Mouse (Mus musculus): ENCODE data around the gene Tnfsf13b. TPM values are rescaled to one million over a fixed set of nuclear protein-coding genes. Genes with fewer than 3 reads are reported as not detected.
A peak's percentile ranks its signal among the peaks of the same experiment; 100 is the strongest.

Gene Tnfsf13b
- total and polyA plus RNA-seq, 2 experiments from 2014 or later = 0.30 to 0.33 TPM

- ATAC-seq = no peak
These were observed 1.4 kb downstream of the Tnfsf13b start for GRCm38 (mm10) chr8:10007660-10008028.

GRCm38 (mm10) chr8:10016252-10016651, 10.0 kb downstream of the Tnfsf13b start:
- no peak overlapping the region for H3K27ac ChIP-seq (ENCODE audit: low read depth, low read length)
- no peak for TF ChIP-seq CTCF (IDR thresholded peaks at IDR 0.05; ENCODE audit: low read depth)

More at GRCm38 (mm10) chr8:10007660-10008028, 1.4 kb downstream of the Tnfsf13b start:
- Histone ChIP-seq H3K36me3 (ENCODE audit: insufficient read depth) (no peaks in the 10 kb centered on the region), H3K4me3 (ENCODE audit: low read depth, low read length) (peak overlapping the region; percentile 37), H3K27ac (ENCODE audit: low read depth, low read length) (no peak overlapping the region), H3K9ac (no peak overlapping the region), H3K4me2 (ENCODE audit: low read depth) (peak overlapping the region; percentile 59), H3K4me1 (ENCODE audit: insufficient read depth) (no peaks in the 10 kb centered on the region), H3K27me3 (ENCODE audit: insufficient read depth, low read length) (no peaks in the 10 kb centered on the region), H3K9me3 (ENCODE audit: low read length) (no peaks in the 10 kb centered on the region)
- WGBS = 38% methylated on average over 6 of the region's 6 CpGs
- DNase-seq = no peak
- TF ChIP-seq CTCF (IDR thresholded peaks at IDR 0.05; ENCODE audit: low read depth) = no peak

GRCm38 (mm10) chr8:10017231-10017630, 11.0 kb downstream of the Tnfsf13b start:
- 27% methylated on average over 3 of the region's 3 CpGs for WGBS
- peak; percentile 57 for DNase-seq
- Histone ChIP-seq H3K27ac (ENCODE audit: low read depth, low read length) (0 out of 2 replicates have a peak overlapping the region, but pooled peaks have one; percentile 35), H3K9ac (no peak overlapping the region), H3K9me3 (ENCODE audit: low read length) (no peaks in the 10 kb centered on the region), H3K27me3 (ENCODE audit: insufficient read depth, low read length) (no peaks in the 10 kb centered on the region), H3K36me3 (ENCODE audit: insufficient read depth) (no peaks in the 10 kb centered on the region), H3K4me3 (ENCODE audit: low read depth, low read length) (no peak overlapping the region), H3K4me1 (ENCODE audit: insufficient read depth) (no peaks in the 10 kb centered on the region), H3K4me2 (ENCODE audit: low read depth) (no peak overlapping the region)
- no peak for TF ChIP-seq CTCF (IDR thresholded peaks at IDR 0.05; ENCODE audit: low read depth)
- ATAC-seq = no peak

More at GRCm38 (mm10) chr8:10016252-10016651, 10.0 kb downstream of the Tnfsf13b start:
- no peaks in the 10 kb centered on the region for H3K27me3 ChIP-seq (ENCODE audit: insufficient read depth, low read length)
- H3K4me1 ChIP-seq (ENCODE audit: insufficient read depth) = no peaks in the 10 kb centered on the region
- H3K36me3 ChIP-seq (ENCODE audit: insufficient read depth) = no peaks in the 10 kb centered on the region
- H3K9me3 ChIP-seq (ENCODE audit: low read length) = no peaks in the 10 kb centered on the region
- 71% methylated on average over 1 of the region's 1 CpGs for WGBS
- H3K4me3 ChIP-seq (ENCODE audit: low read depth, low read length) = no peak overlapping the region
- ATAC-seq = no peak
- no peak for DNase-seq
- no peak overlapping the region for H3K9ac ChIP-seq
- no peak overlapping the region for H3K4me2 ChIP-seq (ENCODE audit: low read depth)

- no peak for TF ChIP-seq CTCF (IDR thresholded peaks at IDR 0.05; ENCODE audit: low read depth)
- no peak overlapping the region for H3K4me3 ChIP-seq (ENCODE audit: low read depth, low read length)
- H3K4me1 ChIP-seq (ENCODE audit: insufficient read depth) = no peaks in the 10 kb centered on the region
- H3K36me3 ChIP-seq (ENCODE audit: insufficient read depth) = no peaks in the 10 kb centered on the region
- DNase-seq (no peak), ATAC-seq (0 out of 2 replicates have a peak, but pooled peaks have one; percentile 8)
- WGBS = 65% methylated on average over 8 of the region's 8 CpGs
- H3K9me3 ChIP-seq (ENCODE audit: low read length) = no peaks in the 10 kb centered on the region
- H3K27ac ChIP-seq (ENCODE audit: low read depth, low read length) = no peak overlapping the region
- no peak overlapping the region for H3K4me2 ChIP-seq (ENCODE audit: low read depth)
- H3K9ac ChIP-seq = no peak overlapping the region
- no peaks in the 10 kb centered on the region for H3K27me3 ChIP-seq (ENCODE audit: insufficient read depth, low read length)
These were observed 24.2 kb downstream of the Tnfsf13b start for GRCm38 (mm10) chr8:10030320-10031060.

- WGBS = 86% methylated on average over 9 of the region's 9 CpGs
- no peaks in the 10 kb centered on the region for H3K9me3 ChIP-seq (ENCODE audit: low read length)
- no peak overlapping the region for H3K4me3 ChIP-seq (ENCODE audit: low read depth, low read length)
- TF ChIP-seq CTCF (IDR thresholded peaks at IDR 0.05; ENCODE audit: low read depth) = no peak
- no peak for ATAC-seq
- DNase-seq = no peak
- H3K27me3 ChIP-seq (ENCODE audit: insufficient read depth, low read length) = no peaks in the 10 kb centered on the region
- no peaks in the 10 kb centered on the region for H3K4me1 ChIP-seq (ENCODE audit: insufficient read depth)
- no peak overlapping the region for H3K27ac ChIP-seq (ENCODE audit: low read depth, low read length)
- H3K4me2 ChIP-seq (ENCODE audit: low read depth) = no peak overlapping the region
- no peaks in the 10 kb centered on the region for H3K36me3 ChIP-seq (ENCODE audit: insufficient read depth)
- no peak overlapping the region for H3K9ac ChIP-seq
These were observed 24.9 kb downstream of the Tnfsf13b start for GRCm38 (mm10) chr8:10031177-10031576.

GRCm38 (mm10) chr8:10040866-10041265, 34.6 kb downstream of the Tnfsf13b start:
- TF ChIP-seq CTCF (IDR thresholded peaks at IDR 0.05; ENCODE audit: low read depth) = no peak
- Histone ChIP-seq H3K4me3 (ENCODE audit: low read depth, low read length) (no peak overlapping the region), H3K27ac (ENCODE audit: low read depth, low read length) (no peak overlapping the region), H3K27me3 (ENCODE audit: insufficient read depth, low read length) (no peaks in the 10 kb centered on the region; the same call in 1 of the 2 replicates), H3K9me3 (ENCODE audit: low read length) (no peaks in the 10 kb centered on the region), H3K4me2 (ENCODE audit: low read depth) (no peak overlapping the region), H3K4me1 (ENCODE audit: insufficient read depth) (no peaks in the 10 kb centered on the region), H3K9ac (no peak overlapping the region), H3K36me3 (ENCODE audit: insufficient read depth) (no peaks in the 10 kb centered on the region)
- WGBS = 75% methylated on average over 3 of the region's 3 CpGs
- ATAC-seq (no peak), DNase-seq (no peak)

- H3K27me3 ChIP-seq (ENCODE audit: insufficient read depth, low read length) = no peaks in the 10 kb centered on the region; the same call in 1 of the 2 replicates
- DNase-seq = peak; percentile 88
- ATAC-seq = peak; percentile 82
- no peak overlapping the region for H3K4me3 ChIP-seq (ENCODE audit: low read depth, low read length)
- H3K9ac ChIP-seq = no peak overlapping the region
- peak; percentile 95 for TF ChIP-seq CTCF (IDR thresholded peaks at IDR 0.05; ENCODE audit: low read depth)
- H3K9me3 ChIP-seq (ENCODE audit: low read length) = no peaks in the 10 kb centered on the region
- no peaks in the 10 kb centered on the region for H3K36me3 ChIP-seq (ENCODE audit: insufficient read depth)
- no peak overlapping the region for H3K4me2 ChIP-seq (ENCODE audit: low read depth)
- H3K4me1 ChIP-seq (ENCODE audit: insufficient read depth) = no peaks in the 10 kb centered on the region
- no peak overlapping the region for H3K27ac ChIP-seq (ENCODE audit: low read depth, low read length)
- 40% methylated on average over 13 of the region's 13 CpGs for WGBS
These were observed 37.7 kb downstream of the Tnfsf13b start for GRCm38 (mm10) chr8:10043842-10044510.

Measured in forebrain, postnatal 0 days (tissue).